Mouse (Mus musculus) liver, embryonic 13.5 days (tissue): ENCODE measurements around the gene Olfr1448. TPM values are rescaled to one million over a fixed set of nuclear protein-coding genes. Genes with fewer than 3 reads are reported as not detected.
"Not testable (repeated sequence)": the region's sequence is repeated elsewhere in the genome, so short reads cannot be mapped to it uniquely, and the experiment has no call there.

ENCODE experiments used
- ATAC-seq: fragments of 200-750 bp; cut with Nextera tagmentation; 2 replicates; pipeline ENCODE4 v1.8.0; 2017; ENCODE audit warnings: low read depth, mild to moderate bottlenecking, moderate number of reproducible peaks, moderate library complexity
- DNase-seq: peaks from one replicate; pipeline ENCODE4 v3.0.0; 2022
- H3K27ac ChIP-seq: fragments of 300-500 bp; sonication (generic); 2 replicates; pipeline ENCODE4 v1.5.1; 2015; ENCODE audit warnings: moderate library complexity, mild to moderate bottlenecking, inconsistent platforms
- H3K27me3 ChIP-seq: fragments of 300-500 bp; sonication (generic); 2 replicates; pipeline ENCODE4 v1.6.1; 2015; ENCODE audit warnings: mild to moderate bottlenecking, inconsistent platforms
- H3K36me3 ChIP-seq: fragments of 300-500 bp; sonication (generic); 2 replicates; pipeline ENCODE4 v1.6.1; 2015; ENCODE audit warnings: mild to moderate bottlenecking, inconsistent platforms
- H3K4me1 ChIP-seq: fragments of 300-500 bp; sonication (generic); replicated peaks from 2 replicates; pipeline ENCODE4 v1.6.1; 2015; ENCODE audit warnings: inconsistent platforms
- H3K4me2 ChIP-seq: fragments of 300-500 bp; sonication (generic); 2 replicates; pipeline ENCODE4 v1.6.1; 2015; ENCODE audit warnings: inconsistent platforms, mild to moderate bottlenecking, moderate library complexity
- H3K4me3 ChIP-seq: fragments of 300-500 bp; sonication (generic); replicated peaks from 2 replicates; pipeline ENCODE4 v1.5.1; 2015; ENCODE audit warnings: mild to moderate bottlenecking, inconsistent platforms
- H3K9ac ChIP-seq: fragments of 300-500 bp; sonication (generic); 2 replicates; pipeline ENCODE4 v1.6.1; 2015; ENCODE audit warnings: mild to moderate bottlenecking, inconsistent platforms
- H3K9me3 ChIP-seq: fragments of 300-500 bp; sonication (generic); replicated peaks from 2 replicates; pipeline ENCODE4 v1.6.1; 2016; ENCODE audit warnings: inconsistent platforms
- WGBS: fragments of 180-500 bp; shearing (Covaris S2); methylation state at CpG from one replicate; pipeline ENCODE4 v1.1.7; 2015; ENCODE audit not compliant: insufficient replicate concordance; 5-methylcytosine and 5-hydroxymethylcytosine counted together
- polyA plus RNA-seq: library from polyadenylated mRNA; unstranded; fragments of >200 nt; fragmentation: Nextera tagmentation; extraction: Ambion mirVana; gene quantifications from 2 replicates; pipeline ENCODE4 v1.2.1, GENCODE M21; 2015

Gene Olfr1448
- not detected in 2 replicates for polyA plus RNA-seq

GRCm38 (mm10) chr19:12924319-12924718, at the start of gene Olfr1448:
Gene Olfr1448, minus strand, starts transcription at chr19:12924419.
- no peaks in the 10 kb centered on the region for H3K4me1 ChIP-seq
- no peaks in the 10 kb centered on the region for H3K36me3 ChIP-seq
- no peaks in the 10 kb centered on the region for H3K27me3 ChIP-seq
- no peaks in the 10 kb centered on the region for H3K9me3 ChIP-seq
- WGBS = 48% methylated on average over 1 of the region's 1 CpGs
- DNase-seq (no peak), ATAC-seq (no peak)
- H3K9ac ChIP-seq = no peak within 1 kb of the TSS
- no peak within 1 kb of the TSS for H3K27ac ChIP-seq
- no peak within 1 kb of the TSS for H3K4me3 ChIP-seq
- H3K4me2 ChIP-seq = no peak within 1 kb of the TSS

GRCm38 (mm10) chr19:12970082-12970481, 45.9 kb upstream of the Olfr1448 start:
- not testable (repeated sequence) for H3K4me1 ChIP-seq, H3K36me3 ChIP-seq, DNase-seq, H3K9ac ChIP-seq, H3K27ac ChIP-seq, H3K9me3 ChIP-seq, H3K4me2 ChIP-seq, H3K4me3 ChIP-seq, ATAC-seq, H3K27me3 ChIP-seq
- 63% methylated on average over 5 of the region's 5 CpGs for WGBS

GRCm38 (mm10) chr19:12949958-12950357, 25.7 kb upstream of the Olfr1448 start, which contains the start of gene Olfr1450:
Gene Olfr1450, plus strand, starts transcription at chr19:12950258.
- H3K4me1 ChIP-seq = no peaks in the 10 kb centered on the region
- no peaks in the 10 kb centered on the region for H3K27me3 ChIP-seq
- no peak within 1 kb of the TSS for H3K4me3 ChIP-seq
- H3K9me3 ChIP-seq = no peaks in the 10 kb centered on the region
- no peak within 1 kb of the TSS for H3K9ac ChIP-seq
- DNase-seq (no peak), ATAC-seq (no peak)
- no peaks in the 10 kb centered on the region for H3K36me3 ChIP-seq
- no peak within 1 kb of the TSS for H3K4me2 ChIP-seq
- 67% methylated on average over 1 of the region's 1 CpGs for WGBS
- no peak within 1 kb of the TSS for H3K27ac ChIP-seq

GRCm38 (mm10) chr19:12930540-12930939, 6.3 kb upstream of the Olfr1448 start, which contains the start of gene Olfr1449:
Gene Olfr1449, plus strand, starts transcription at chr19:12930840.
- Histone ChIP-seq H3K4me2 (no peak within 1 kb of the TSS), H3K9me3 (no peaks in the 10 kb centered on the region), H3K4me3 (no peak within 1 kb of the TSS), H3K4me1 (no peaks in the 10 kb centered on the region), H3K9ac (no peak within 1 kb of the TSS), H3K27ac (no peak within 1 kb of the TSS), H3K36me3 (no peaks in the 10 kb centered on the region), H3K27me3 (no peaks in the 10 kb centered on the region)
- ATAC-seq = no peak
- DNase-seq = no peak

GRCm38 (mm10) chr19:12903643-12904042, 20.6 kb downstream of the Olfr1448 start, which contains the start of gene Olfr1447:
Gene Olfr1447, minus strand, starts transcription at chr19:12903743.
- WGBS = 71% methylated on average over 1 of the region's 1 CpGs

GRCm38 (mm10) chr19:12893424-12893823, 30.8 kb downstream of the Olfr1448 start, which contains the start of gene Olfr1446:
Gene Olfr1446, minus strand, starts transcription at chr19:12893524.
- ATAC-seq (no peak), DNase-seq (no peak)
- H3K4me1 ChIP-seq = no peaks in the 10 kb centered on the region
- H3K27ac ChIP-seq = no peak within 1 kb of the TSS
- H3K4me3 ChIP-seq = no peak within 1 kb of the TSS
- H3K27me3 ChIP-seq = no peaks in the 10 kb centered on the region
- H3K9ac ChIP-seq = no peak within 1 kb of the TSS
- no peaks in the 10 kb centered on the region; the same call in 1 of the 2 replicates for H3K9me3 ChIP-seq
- H3K4me2 ChIP-seq = no peak within 1 kb of the TSS
- no peaks in the 10 kb centered on the region for H3K36me3 ChIP-seq
- 54% methylated on average over 1 of the region's 1 CpGs for WGBS

More at GRCm38 (mm10) chr19:12903643-12904042, 20.6 kb downstream of the Olfr1448 start, which contains the start of gene Olfr1447:
- Histone ChIP-seq H3K4me3 (no peak within 1 kb of the TSS), H3K9me3 (no peaks in the 10 kb centered on the region; the same call in 1 of the 2 replicates), H3K9ac (no peak within 1 kb of the TSS), H3K27ac (no peak within 1 kb of the TSS), H3K36me3 (no peaks in the 10 kb centered on the region), H3K27me3 (no peaks in the 10 kb centered on the region), H3K4me2 (no peak within 1 kb of the TSS), H3K4me1 (no peaks in the 10 kb centered on the region)
- DNase-seq (no peak), ATAC-seq (no peak)

GRCm38 (mm10) chr19:12883555-12883954, 40.7 kb downstream of the Olfr1448 start, which contains the start of gene Olfr1445:
Gene Olfr1445, plus strand, starts transcription at chr19:12883855.
- WGBS = 62% methylated on average over 2 of the region's 2 CpGs
- Histone ChIP-seq H3K27ac (no peak within 1 kb of the TSS), H3K36me3 (no peaks in the 10 kb centered on the region), H3K9ac (no peak within 1 kb of the TSS), H3K9me3 (no peaks in the 10 kb centered on the region), H3K27me3 (no peaks in the 10 kb centered on the region), H3K4me1 (no peaks in the 10 kb centered on the region), H3K4me3 (no peak within 1 kb of the TSS), H3K4me2 (no peak within 1 kb of the TSS)
- no peak for ATAC-seq
- DNase-seq = no peak

Other genes starting within 250 kb of the Olfr1448 start
- gene Olfr1443, start 246.3 kb downstream of the Olfr1448 start, polyA plus RNA-seq = not detected in 2 replicates
- gene Keg1, start 228.6 kb downstream of the Olfr1448 start, polyA plus RNA-seq = 1.5 and 1.7 TPM in 2 replicates
- gene Cntf, start 158.8 kb downstream of the Olfr1448 start, polyA plus RNA-seq = 0.69 and 0.81 TPM in 2 replicates
- gene Zfp91, start 128.3 kb downstream of the Olfr1448 start, polyA plus RNA-seq = 8.4 and 9.2 TPM in 2 replicates
- 1.5 and 2.0 TPM in 2 replicates for gene Lpxn, start 128.2 kb downstream of the Olfr1448 start, polyA plus RNA-seq
- not detected in 2 replicates for gene Gm5244, start 77.7 kb downstream of the Olfr1448 start, polyA plus RNA-seq
- gene Olfr1444, start 67.1 kb downstream of the Olfr1448 start, polyA plus RNA-seq = not detected in 2 replicates
- gene Olfr1445, start 40.6 kb downstream of the Olfr1448 start, polyA plus RNA-seq = not detected in 2 replicates
- not detected in 2 replicates for gene Olfr1446, start 30.9 kb downstream of the Olfr1448 start, polyA plus RNA-seq
- gene Olfr1447, start 20.7 kb downstream of the Olfr1448 start, polyA plus RNA-seq = not detected in 2 replicates
- gene Olfr1449, start 6.4 kb upstream of the Olfr1448 start, polyA plus RNA-seq = not detected in 2 replicates
- gene Olfr1450, start 25.8 kb upstream of the Olfr1448 start, polyA plus RNA-seq = not detected in 2 replicates
- not detected in 2 replicates for gene Olfr1451, start 70.6 kb upstream of the Olfr1448 start, polyA plus RNA-seq
- not detected in 2 replicates for gene Olfr1453, start 103.9 kb upstream of the Olfr1448 start, polyA plus RNA-seq
- gene Olfr1454, start 136.2 kb upstream of the Olfr1448 start, polyA plus RNA-seq = not detected in 2 replicates
- not detected in 2 replicates for gene Olfr1457, start 173.5 kb upstream of the Olfr1448 start, polyA plus RNA-seq
- not detected in 2 replicates for gene Olfr1458, start 182.4 kb upstream of the Olfr1448 start, polyA plus RNA-seq
- not detected in 2 replicates for gene Olfr1459, start 225.1 kb upstream of the Olfr1448 start, polyA plus RNA-seq
- gene Olfr1461, start 238.6 kb upstream of the Olfr1448 start, polyA plus RNA-seq = not detected in 2 replicates